Mouse (Mus musculus): ENCODE results near the gene Saal1. TPM values are rescaled to one million over a fixed set of nuclear protein-coding genes. Genes with fewer than 3 reads are reported as not detected.

Saal1 gene
- polyA plus RNA-seq, 2 experiments, result 6.6 to 17.6 TPM

DNA sequence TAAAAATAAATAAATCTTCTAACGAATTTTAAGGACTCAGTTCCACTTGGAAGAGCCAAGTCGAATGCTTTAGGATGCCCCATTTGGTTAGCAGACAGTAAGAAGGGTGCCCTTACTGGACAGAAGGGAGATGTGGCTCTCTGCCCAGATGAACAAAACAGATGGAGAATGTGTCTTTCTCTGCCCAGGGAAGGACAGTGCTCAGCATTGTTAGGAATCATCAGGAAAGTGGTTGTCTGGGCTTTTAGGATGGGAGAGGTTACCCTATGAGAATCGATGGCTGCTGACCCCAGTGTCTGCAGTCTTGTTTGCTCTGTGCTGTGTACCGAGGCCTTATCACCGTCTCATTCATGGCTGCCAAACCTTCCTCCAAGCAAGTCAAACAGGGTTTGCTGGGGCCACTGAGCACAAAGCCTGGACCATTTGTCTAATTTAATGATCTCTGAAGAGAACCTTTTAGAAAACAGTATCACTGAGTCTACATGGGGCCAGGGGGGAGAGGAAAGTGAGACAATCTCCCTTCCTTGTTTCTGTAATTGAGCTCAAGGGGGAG, 33.6 kb downstream of the Saal1 start:
- 43% methylated on average over 5 of the region's 5 CpGs for WGBS (ENCODE audit: insufficient replicate concordance)
- H3K4me2 ChIP-seq (ENCODE audit: low read depth), result no peak overlapping the region
- TF ChIP-seq CTCF (IDR thresholded peaks at IDR 0.05; ENCODE audit: low read depth), result no peak
- TF ChIP-seq EP300 (IDR thresholded peaks at IDR 0.05; ENCODE audit: low read depth), result no peak
- ATAC-seq (ENCODE audit: insufficient read depth), result no peak
- no peak for DNase-seq (ENCODE audit: low read depth in 3 of 3, low spot score in 3 of 3)
- H3K27me3 ChIP-seq (ENCODE audit: control insufficient read depth, insufficient read depth, low read length), result no peaks in the 10 kb centered on the region
- no peak overlapping the region for H3K27ac ChIP-seq
- H3K9ac ChIP-seq (replicated peaks), result no peak overlapping the region
- no peaks in the 10 kb centered on the region; a peak in 1 of 4 replicates for H3K4me1 ChIP-seq (replicated peaks; ENCODE audit: control insufficient read depth in 2 of 2, insufficient read depth in 2 of 2, low read length in 1 of 2)
- H3K36me3 ChIP-seq (replicated peaks; ENCODE audit: control insufficient read depth, insufficient read depth, low read depth), result no peaks in the 10 kb centered on the region
- H3K4me3 ChIP-seq (ENCODE audit: insufficient read depth in 1 of 2, low read depth in 2 of 2, low read length in 2 of 2), result no peak overlapping the region
- no peaks in the 10 kb centered on the region for H3K9me3 ChIP-seq (ENCODE audit: control insufficient read depth, low read length)

- Histone ChIP-seq H3K4me1 (replicated peaks; ENCODE audit: control insufficient read depth in 2 of 2, insufficient read depth in 2 of 2, low read length in 1 of 2) (no peaks in the 10 kb centered on the region; a peak in 1 of 4 replicates), H3K4me2 (ENCODE audit: low read depth) (no peak overlapping the region), H3K9ac (replicated peaks) (no peak overlapping the region), H3K9me3 (ENCODE audit: control insufficient read depth, low read length) (no peaks in the 10 kb centered on the region), H3K36me3 (replicated peaks; ENCODE audit: control insufficient read depth, insufficient read depth, low read depth) (no peaks in the 10 kb centered on the region), H3K27me3 (ENCODE audit: control insufficient read depth, insufficient read depth, low read length) (no peaks in the 10 kb centered on the region), H3K4me3 (ENCODE audit: insufficient read depth in 1 of 2, low read depth in 2 of 2, low read length in 2 of 2) (no peak overlapping the region), H3K27ac (no peak overlapping the region)
- 27% methylated on average over 8 of the region's 8 CpGs for WGBS (ENCODE audit: insufficient replicate concordance)
- TF ChIP-seq CTCF (IDR thresholded peaks at IDR 0.05; ENCODE audit: low read depth), result no peak
- TF ChIP-seq EP300 (IDR thresholded peaks at IDR 0.05; ENCODE audit: low read depth), result no peak
- peak in 1 of 3 experiments; percentile 31 for DNase-seq (ENCODE audit: low read depth in 3 of 3, low spot score in 3 of 3)
- ATAC-seq (ENCODE audit: insufficient read depth), result no peak
Measured at GRCm38 (mm10) chr7:46675886-46676285, 34.6 kb downstream of the Saal1 start.

GRCm38 (mm10) chr7:46675061-46675460, 35.4 kb downstream of the Saal1 start:
- Histone ChIP-seq H3K9ac (replicated peaks) (no peak overlapping the region), H3K36me3 (replicated peaks; ENCODE audit: control insufficient read depth, insufficient read depth, low read depth) (no peaks in the 10 kb centered on the region), H3K27me3 (ENCODE audit: control insufficient read depth, insufficient read depth, low read length) (no peaks in the 10 kb centered on the region), H3K4me2 (ENCODE audit: low read depth) (no peak overlapping the region), H3K27ac (no peak overlapping the region), H3K4me1 (replicated peaks; ENCODE audit: control insufficient read depth in 2 of 2, insufficient read depth in 2 of 2, low read length in 1 of 2) (no peaks in the 10 kb centered on the region; a peak in 1 of 4 replicates), H3K9me3 (ENCODE audit: control insufficient read depth, low read length) (no peaks in the 10 kb centered on the region), H3K4me3 (ENCODE audit: insufficient read depth in 1 of 2, low read depth in 2 of 2, low read length in 2 of 2) (no peak overlapping the region)
- ATAC-seq (ENCODE audit: insufficient read depth), result no peak
- 72% methylated on average over 7 of the region's 7 CpGs for WGBS (ENCODE audit: insufficient replicate concordance)
- TF ChIP-seq CTCF (IDR thresholded peaks at IDR 0.05; ENCODE audit: low read depth) (no peak), EP300 (IDR thresholded peaks at IDR 0.05; ENCODE audit: low read depth) (no peak)
- DNase-seq (ENCODE audit: low read depth in 3 of 3, low spot score in 3 of 3), result no peak

GRCm38 (mm10) chr7:46672160-46672672, 38.3 kb downstream of the Saal1 start, which contains the start of gene Tph1:
Tph1 (minus strand) TSS chr7:46672537.
- Histone ChIP-seq H3K4me1 (replicated peaks; ENCODE audit: control insufficient read depth in 2 of 2, insufficient read depth in 2 of 2, low read length in 1 of 2) (no peaks in the 10 kb centered on the region; a peak in 1 of 4 replicates), H3K27ac (no peak within 1 kb of the TSS), H3K4me3 (ENCODE audit: insufficient read depth in 1 of 2, low read depth in 2 of 2, low read length in 2 of 2) (no peak within 1 kb of the TSS), H3K36me3 (replicated peaks; ENCODE audit: control insufficient read depth, insufficient read depth, low read depth) (no peaks in the 10 kb centered on the region), H3K9me3 (ENCODE audit: control insufficient read depth, low read length) (no peaks in the 10 kb centered on the region), H3K27me3 (ENCODE audit: control insufficient read depth, insufficient read depth, low read length) (peaks cover 7% of the 10 kb centered on the region), H3K4me2 (ENCODE audit: low read depth) (no peak within 1 kb of the TSS), H3K9ac (replicated peaks) (no peak within 1 kb of the TSS)
- ATAC-seq (ENCODE audit: insufficient read depth) (no peak), DNase-seq (ENCODE audit: low read depth in 3 of 3, low spot score in 3 of 3) (no peak)
- WGBS (ENCODE audit: insufficient replicate concordance), result 39% methylated on average over 10 of the region's 10 CpGs
- no peak for TF ChIP-seq CTCF (IDR thresholded peaks at IDR 0.05; ENCODE audit: low read depth)
- TF ChIP-seq EP300 (IDR thresholded peaks at IDR 0.05; ENCODE audit: low read depth), result no peak

DNA sequence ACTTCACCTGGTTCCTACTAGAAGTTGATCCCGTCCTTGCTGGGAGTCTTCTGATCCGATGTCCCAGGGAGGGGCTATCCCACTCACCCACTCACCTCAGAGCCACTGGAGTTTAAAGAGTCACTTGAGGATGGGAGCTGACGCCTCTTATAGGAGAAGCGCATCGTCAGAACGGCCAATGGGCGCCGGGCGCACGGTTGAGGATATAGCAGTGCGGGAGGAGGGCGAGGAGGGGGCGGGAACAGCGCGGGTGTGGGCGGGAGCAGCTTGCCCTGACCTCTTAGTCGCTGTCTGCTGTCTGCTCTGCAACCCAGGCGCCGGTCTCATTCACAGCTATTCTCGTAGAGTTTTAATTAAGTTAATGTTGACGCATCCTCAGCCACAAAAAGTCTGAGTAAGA, 43.2 kb downstream of the Saal1 start:
- peaks cover 18% of the 10 kb centered on the region for H3K27me3 ChIP-seq (ENCODE audit: control insufficient read depth, insufficient read depth, low read length)

More for the DNA sequence above, 43.2 kb downstream of the Saal1 start:
- ATAC-seq (ENCODE audit: insufficient read depth), result no peak
- Histone ChIP-seq H3K4me3 (ENCODE audit: insufficient read depth in 1 of 2, low read depth in 2 of 2, low read length in 2 of 2) (no peak overlapping the region), H3K9ac (replicated peaks) (no peak overlapping the region), H3K36me3 (replicated peaks; ENCODE audit: control insufficient read depth, insufficient read depth, low read depth) (no peaks in the 10 kb centered on the region), H3K4me2 (ENCODE audit: low read depth) (no peak overlapping the region), H3K27ac (no peak overlapping the region), H3K9me3 (ENCODE audit: control insufficient read depth, low read length) (no peaks in the 10 kb centered on the region), H3K4me1 (replicated peaks; ENCODE audit: control insufficient read depth in 2 of 2, insufficient read depth in 2 of 2, low read length in 1 of 2) (no peaks in the 10 kb centered on the region)
- WGBS (ENCODE audit: insufficient replicate concordance), result 2% methylated on average over 20 of the region's 21 CpGs
- no peak for DNase-seq (ENCODE audit: low read depth in 3 of 3, low spot score in 3 of 3)
- no peak for TF ChIP-seq EP300 (IDR thresholded peaks at IDR 0.05; ENCODE audit: low read depth)
- TF ChIP-seq CTCF (IDR thresholded peaks at IDR 0.05; ENCODE audit: low read depth), result no peak
